Mouse (Mus musculus) brain, embryonic 14.5 days (tissue): ENCODE results near the gene Cotl1. TPM values are rescaled to one million over a fixed set of nuclear protein-coding genes. Genes with fewer than 3 reads are reported as not detected.

Experiments
- DNase-seq: peaks from one replicate; pipeline ENCODE4 v3.0.0-alpha.2; 2011; ENCODE audit warnings: low read depth
- CTCF ChIP-seq: fragments of 200-500 bp; IDR thresholded peaks from 2 replicates; pipeline ENCODE4 v1.5.1; 2012; ENCODE audit warnings: inconsistent platforms, mild to moderate bottlenecking, moderate library complexity, borderline replicate concordance; ENCODE audit not compliant: insufficient read depth, insufficient read length; ENCODE audit errors: extremely low read depth
- POLR2A ChIP-seq: fragments of 200-500 bp; IDR thresholded peaks from 2 replicates; pipeline ENCODE4 v1.6.1; 2012; ENCODE audit warnings: mild to moderate bottlenecking, inconsistent platforms, borderline replicate concordance; ENCODE audit not compliant: poor library complexity, insufficient read depth, insufficient read length, severe bottlenecking; ENCODE audit errors: extremely low read depth
- polyA plus RNA-seq: library from polyadenylated mRNA; depleted of rRNA; stranded (reverse); fragments of >200 nt; gene quantifications from 2 replicates; pipeline ENCODE4 v1.2.3, GENCODE M21; 2012

Gene Cotl1
- polyA plus RNA-seq, 1 experiment, result 273 TPM

- DNase-seq, result no peak
- TF ChIP-seq CTCF, result no peak
- no peak for TF ChIP-seq POLR2A
Measured at GRCm38 (mm10) chr8:119834676-119835075, 5.7 kb downstream of the Cotl1 start.

DNA sequence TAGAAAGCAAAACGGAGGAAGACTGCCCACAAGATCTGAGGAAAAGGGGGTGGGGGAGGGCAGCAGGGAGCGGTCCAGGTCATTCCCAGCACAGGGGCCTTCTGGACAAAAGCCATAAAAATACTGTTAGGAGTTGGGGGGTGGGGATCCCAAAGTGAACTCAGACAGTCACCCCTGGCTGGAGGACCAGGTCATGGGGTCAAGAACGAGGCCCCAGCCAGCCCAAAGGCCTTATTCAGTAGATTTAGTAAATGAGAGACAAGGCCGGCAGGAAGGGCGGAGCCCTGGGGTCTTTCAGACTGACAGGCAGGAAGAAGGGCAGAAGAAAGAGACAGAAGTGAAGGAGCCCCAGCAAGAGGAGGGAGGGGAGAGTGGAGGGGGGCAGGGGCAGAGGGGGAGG lies 7.4 kb downstream of the Cotl1 start:
- DNase-seq, result no peak
- TF ChIP-seq CTCF (no peak), POLR2A (no peak)

DNA sequence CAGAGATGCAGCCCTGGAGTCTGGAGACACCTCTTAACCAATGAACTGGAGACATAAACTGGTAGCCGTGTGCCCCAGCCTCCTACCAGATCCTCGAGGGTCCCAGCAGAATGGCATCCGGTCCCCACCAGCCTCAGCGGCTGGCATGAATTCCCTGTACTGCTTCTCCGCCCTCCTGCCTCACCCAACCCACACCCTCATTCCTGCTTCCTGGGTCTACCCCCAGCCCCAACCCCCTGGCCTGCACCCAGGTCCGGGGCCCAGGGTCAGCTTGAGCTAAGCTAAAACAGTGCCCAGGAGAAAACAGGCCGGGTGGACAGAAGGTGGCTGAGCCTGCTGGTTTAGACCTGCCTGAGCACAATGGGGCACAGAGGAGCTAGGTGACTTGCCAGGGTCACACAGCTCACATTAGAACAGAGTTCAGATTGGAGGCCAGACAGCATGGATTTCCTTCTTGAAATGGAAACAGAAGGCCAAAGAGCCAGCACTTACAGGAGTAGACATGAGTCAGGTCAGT lies 8.2 kb downstream of the Cotl1 start:
- no peak for TF ChIP-seq CTCF
- no peak for TF ChIP-seq POLR2A
- DNase-seq, result no peak

- TF ChIP-seq POLR2A (no peak), CTCF (no peak)
- DNase-seq, result peak; percentile 83
Measured at GRCm38 (mm10) chr8:119831336-119831995, 8.9 kb downstream of the Cotl1 start.

GRCm38 (mm10) chr8:119830589-119830988 lies 9.8 kb downstream of the Cotl1 start:
- no peak for DNase-seq
- TF ChIP-seq CTCF, result no peak
- no peak for TF ChIP-seq POLR2A

GRCm38 (mm10) chr8:119829870-119830580 lies 10.3 kb downstream of the Cotl1 start:
- no peak for TF ChIP-seq CTCF
- TF ChIP-seq POLR2A, result no peak
- no peak for DNase-seq

DNA sequence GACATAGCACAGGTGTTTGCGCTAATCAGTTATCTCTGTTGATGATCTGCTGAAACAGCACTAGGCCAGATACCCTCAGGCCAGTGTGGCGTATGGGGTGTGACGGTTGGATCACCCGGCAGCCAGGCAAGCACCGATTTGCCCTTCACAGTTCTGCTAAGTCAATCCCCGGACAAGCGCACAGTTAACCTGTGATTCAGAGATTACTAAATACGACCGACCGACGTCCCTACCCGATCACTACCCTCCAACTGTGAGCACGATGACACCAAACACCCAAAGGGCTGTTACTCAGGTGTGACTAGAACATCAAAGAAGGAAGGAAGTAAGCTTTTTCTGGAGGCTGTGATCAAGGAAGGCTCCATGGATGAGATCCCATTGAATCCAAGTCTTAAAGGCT lies 10.9 kb downstream of the Cotl1 start:
- no peak for DNase-seq
- no peak for TF ChIP-seq CTCF
- TF ChIP-seq POLR2A, result no peak

GRCm38 (mm10) chr8:119829015-119829414 lies 11.3 kb downstream of the Cotl1 start:
- DNase-seq, result no peak
- TF ChIP-seq POLR2A, result no peak
- no peak for TF ChIP-seq CTCF

DNA sequence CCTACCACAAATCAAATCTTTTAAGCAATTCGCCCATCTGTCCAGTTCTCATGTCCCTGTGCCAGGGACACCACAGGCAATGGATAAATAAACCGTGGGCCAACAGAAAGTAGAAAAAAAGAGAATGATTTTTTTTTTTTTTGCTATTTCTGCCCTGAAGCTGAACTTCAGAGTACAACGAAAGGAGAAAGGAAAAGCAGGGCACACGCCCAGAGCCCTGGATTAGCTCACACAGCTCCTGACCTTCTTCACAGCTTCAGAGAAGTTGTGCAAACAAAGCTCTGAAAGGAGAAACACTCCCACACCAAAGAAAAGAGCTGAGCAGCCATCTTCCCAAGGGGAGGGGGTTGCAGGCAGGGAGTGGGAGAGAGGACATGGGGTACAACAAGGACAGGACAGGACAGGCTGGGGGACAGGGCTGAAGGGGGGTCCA lies 12.6 kb downstream of the Cotl1 start:
- peak; percentile 52 for DNase-seq
- no peak for TF ChIP-seq CTCF
- TF ChIP-seq POLR2A, result no peak

GRCm38 (mm10) chr8:119826982-119827381 lies 13.4 kb downstream of the Cotl1 start:
- no peak for TF ChIP-seq CTCF
- no peak for TF ChIP-seq POLR2A

GRCm38 (mm10) chr8:119825950-119826730 lies 14.2 kb downstream of the Cotl1 start:
- TF ChIP-seq CTCF (no peak), POLR2A (no peak)
- no peak for DNase-seq

More at GRCm38 (mm10) chr8:119826982-119827381, 13.4 kb downstream of the Cotl1 start:
- no peak for DNase-seq
